Mouse (Mus musculus) intestine, postnatal 0 days (tissue): ENCODE measurements around the gene Errfi1. TPM values are rescaled to one million over a fixed set of nuclear protein-coding genes. Genes with fewer than 3 reads are reported as not detected.

Source experiments
- ATAC-seq: fragments of 200-750 bp; cut with Nextera tagmentation; 2 replicates; pipeline ENCODE4 v1.8.0; 2017; ENCODE audit warnings: mild to moderate bottlenecking, moderate TSS enrichment, moderate library complexity
- H3K27ac ChIP-seq: fragments of 300-500 bp; sonication (generic); 2 replicates; pipeline ENCODE4 v1.5.1; 2014; ENCODE audit warnings: mild to moderate bottlenecking, low read depth, low read length, moderate library complexity
- H3K27me3 ChIP-seq: fragments of 300-500 bp; sonication (generic); replicated peaks from 2 replicates; pipeline ENCODE4 v1.6.1; 2014; ENCODE audit warnings: low read length, mixed read lengths; ENCODE audit not compliant: control insufficient read depth, insufficient read depth
- H3K36me3 ChIP-seq: fragments of 300-500 bp; sonication (generic); 2 replicates; pipeline ENCODE4 v1.6.1; 2014; ENCODE audit warnings: mild to moderate bottlenecking, moderate library complexity; ENCODE audit not compliant: control insufficient read depth, insufficient read depth
- H3K4me1 ChIP-seq: fragments of 300-500 bp; sonication (generic); replicated peaks from 2 replicates; pipeline ENCODE4 v1.6.1; 2014; ENCODE audit warnings: antibody characterized with exemption, low read length, mixed read lengths; ENCODE audit not compliant: control insufficient read depth, insufficient read depth
- H3K4me2 ChIP-seq: fragments of 300-500 bp; sonication (generic); replicated peaks from 2 replicates; pipeline ENCODE4 v1.6.1; 2014; ENCODE audit warnings: low read depth, mild to moderate bottlenecking, moderate library complexity
- H3K4me3 ChIP-seq: fragments of 300-500 bp; sonication (generic); 2 replicates; pipeline ENCODE4 v1.5.1; 2014; ENCODE audit warnings: low read depth, low read length
- H3K9ac ChIP-seq: fragments of 300-500 bp; sonication (generic); 2 replicates; pipeline ENCODE4 v1.6.1; 2014; ENCODE audit warnings: mild to moderate bottlenecking, low read depth, low read length
- H3K9me3 ChIP-seq: fragments of 300-500 bp; sonication (generic); 2 replicates; pipeline ENCODE4 v1.6.1; 2016; ENCODE audit warnings: mixed run types; ENCODE audit not compliant: control insufficient read depth
- CTCF ChIP-seq: sonication (generic); IDR thresholded peaks from 2 replicates; pipeline ENCODE4 v1.5.1; 2016; ENCODE audit warnings: low read depth, mild to moderate bottlenecking, control low read depth, antibody characterized with exemption, moderate library complexity
- WGBS: fragments of 180-500 bp; shearing (Covaris S2); extraction: QIAGEN DNeasy Blood & Tissue Kit; methylation state at CpG from one replicate; pipeline ENCODE4 v1.1.7; 2014; 5-methylcytosine and 5-hydroxymethylcytosine counted together
- polyA plus RNA-seq: library from polyadenylated mRNA; unstranded; fragments of >200 nt; fragmentation: Nextera tagmentation; extraction: Ambion mirVana; gene quantifications from 2 replicates; pipeline ENCODE4 v1.2.1, GENCODE M21; 2015

Errfi1 gene
- polyA plus RNA-seq, 1 experiment from 2014 or later, result 27.7 TPM

- Histone ChIP-seq H3K4me1 (0 out of 2 replicates have a peak, but pooled peaks cover 4% of the 10 kb centered on the region), H3K9me3 (no peaks in the 10 kb centered on the region), H3K9ac (no peak overlapping the region), H3K4me2 (peak overlapping the region; percentile 69), H3K27ac (peak overlapping the region; percentile 58), H3K27me3 (no peaks in the 10 kb centered on the region), H3K4me3 (peak overlapping the region; percentile 51), H3K36me3 (peaks cover 10% of the 10 kb centered on the region)
- peak; percentile 2; the same call in 1 of the 2 replicates for ATAC-seq
- 83% methylated on average over 19 of the region's 19 CpGs for WGBS
- TF ChIP-seq CTCF, result peak; percentile 31; the same call in 1 of the 2 replicates
Observed at GRCm38 (mm10) chr4:150910164-150910951, 56.6 kb downstream of the Errfi1 start.

- Histone ChIP-seq H3K9ac (peak overlapping the region; percentile 66), H3K4me1 (0 out of 2 replicates have a peak, but pooled peaks cover 4% of the 10 kb centered on the region), H3K36me3 (no peaks in the 10 kb centered on the region), H3K9me3 (no peaks in the 10 kb centered on the region), H3K4me2 (peak overlapping the region; percentile 76), H3K27me3 (no peaks in the 10 kb centered on the region), H3K27ac (peak overlapping the region; percentile 90), H3K4me3 (peak overlapping the region; percentile 74)
- no peak for TF ChIP-seq CTCF
- ATAC-seq, result no peak
- 13% methylated on average over 12 of the region's 12 CpGs for WGBS
Observed at GRCm38 (mm10) chr4:150913743-150914142, 60.0 kb downstream of the Errfi1 start.

- Histone ChIP-seq H3K36me3 (no peaks in the 10 kb centered on the region), H3K4me2 (peak within 1 kb of the TSS; percentile 76), H3K4me3 (peak within 1 kb of the TSS; percentile 74), H3K27ac (peak within 1 kb of the TSS; percentile 90), H3K9me3 (no peaks in the 10 kb centered on the region), H3K4me1 (0 out of 2 replicates have a peak, but pooled peaks cover 4% of the 10 kb centered on the region), H3K27me3 (no peaks in the 10 kb centered on the region), H3K9ac (peak within 1 kb of the TSS; percentile 66)
- ATAC-seq, result peak; percentile 87
- TF ChIP-seq CTCF, result peak; percentile 91
- under 1% methylated on average over 48 of the region's 48 CpGs for WGBS
Observed at GRCm38 (mm10) chr4:150914290-150914733, 60.6 kb downstream of the Errfi1 start, which contains the start of the genes Park7 and Tnfrsf9. Park7 (minus strand) TSS chr4:150914437. Tnfrsf9 (plus strand) TSS chr4:150914562.

GRCm38 (mm10) chr4:150915181-150915906 is 61.6 kb downstream of the Errfi1 start:
- Histone ChIP-seq H3K9ac (peak overlapping the region; percentile 66; the same call in 1 of the 2 replicates), H3K36me3 (no peaks in the 10 kb centered on the region), H3K27ac (peak overlapping the region; percentile 90; the same call in 1 of the 2 replicates), H3K4me2 (peak overlapping the region; percentile 76), H3K27me3 (no peaks in the 10 kb centered on the region), H3K4me3 (peak overlapping the region; percentile 74), H3K4me1 (0 out of 2 replicates have a peak, but pooled peaks cover 4% of the 10 kb centered on the region), H3K9me3 (no peaks in the 10 kb centered on the region)
- WGBS, result 46% methylated on average over 10 of the region's 10 CpGs
- no peak for ATAC-seq
- TF ChIP-seq CTCF, result no peak

GRCm38 (mm10) chr4:150917336-150918027 is 63.8 kb downstream of the Errfi1 start:
- 73% methylated on average over 8 of the region's 8 CpGs for WGBS
- H3K4me1 ChIP-seq, result 0 out of 2 replicates have a peak, but pooled peaks cover 4% of the 10 kb centered on the region
- no peaks in the 10 kb centered on the region for H3K9me3 ChIP-seq

More at GRCm38 (mm10) chr4:150917336-150918027, 63.8 kb downstream of the Errfi1 start:
- TF ChIP-seq CTCF, result no peak
- Histone ChIP-seq H3K4me3 (no peak overlapping the region), H3K27me3 (no peaks in the 10 kb centered on the region), H3K9ac (no peak overlapping the region), H3K4me2 (no peak overlapping the region), H3K27ac (no peak overlapping the region), H3K36me3 (no peaks in the 10 kb centered on the region)
- ATAC-seq, result no peak

Other genes with a start within 250 kb of the Errfi1 start
- 0.75 and 0.81 TPM in 2 replicates for gene Slc45a1, start 201.7 kb upstream of the Errfi1 start, polyA plus RNA-seq
- gene Park7, start 60.5 kb downstream of the Errfi1 start, polyA plus RNA-seq, result 223 and 231 TPM in 2 replicates
- gene Tnfrsf9, start 60.6 kb downstream of the Errfi1 start, polyA plus RNA-seq, result 0.20 and 0.42 TPM in 2 replicates
- not detected in 2 replicates for gene Uts2, start 143.2 kb downstream of the Errfi1 start, polyA plus RNA-seq
- gene Per3, start 190.7 kb downstream of the Errfi1 start, polyA plus RNA-seq, result 2.1 and 3.5 TPM in 2 replicates
- gene Vamp3, start 204.0 kb downstream of the Errfi1 start, polyA plus RNA-seq, result 104 and 109 TPM in 2 replicates
- gene Gm13090, start 235.7 kb downstream of the Errfi1 start, polyA plus RNA-seq, result not detected in 2 replicates